Mouse (Mus musculus): ENCODE data around the gene Junb. TPM values are rescaled to one million over a fixed set of nuclear protein-coding genes. Genes with fewer than 3 reads are reported as not detected.

The Junb gene
- polyA plus RNA-seq, 1 experiment from 2014 or later = 7.6 TPM

DNA sequence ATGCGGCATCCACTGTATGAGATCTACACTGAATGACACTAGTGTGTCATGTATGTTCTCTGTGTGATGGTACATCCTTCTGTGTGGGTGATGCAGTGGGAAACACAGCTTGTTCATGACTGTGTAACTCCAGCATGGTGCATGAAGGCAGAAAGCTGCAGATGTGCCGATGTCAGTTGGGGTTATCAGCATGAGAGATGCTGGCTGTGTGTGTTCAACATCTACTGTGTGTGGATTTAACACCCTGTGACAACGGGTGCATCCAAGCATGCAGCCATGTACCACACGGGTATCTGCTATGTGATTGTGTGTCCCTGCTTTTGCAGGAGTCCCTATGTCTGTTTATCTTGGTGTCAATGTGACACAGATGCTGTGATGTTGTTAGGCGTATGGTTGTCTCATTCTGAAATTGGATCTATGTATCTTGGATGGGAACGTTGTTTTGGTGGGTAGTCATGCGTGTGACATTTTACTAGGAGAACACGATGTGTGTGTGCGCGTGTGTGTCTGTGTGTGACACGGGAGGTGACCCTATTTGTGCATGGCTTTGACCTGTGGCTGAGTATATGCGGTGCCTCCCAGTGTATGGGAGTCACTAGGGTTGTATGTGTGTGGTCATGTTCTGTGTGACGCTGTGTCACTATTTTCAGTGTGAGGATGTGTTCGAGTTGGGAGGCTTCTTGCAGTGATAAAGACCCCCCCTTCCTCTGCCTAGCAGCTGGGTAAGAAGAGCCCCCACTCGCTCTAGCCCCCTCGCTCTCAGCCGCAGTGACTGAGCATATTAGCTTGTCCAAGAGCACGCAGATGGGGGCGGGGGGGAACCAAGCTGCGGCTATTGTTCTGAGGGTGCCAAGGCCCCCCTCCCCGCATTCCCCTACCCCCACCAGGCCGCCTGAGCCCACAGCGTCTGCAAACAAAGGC is 42.2 kb downstream of the Junb start:
- H3K9me3 ChIP-seq (ENCODE audit: control insufficient read depth, low read length) = no peaks in the 10 kb centered on the region
- peaks cover 31% of the 10 kb centered on the region for H3K4me1 ChIP-seq (replicated peaks; ENCODE audit: control insufficient read depth, insufficient read depth, low read length)
- WGBS = 11% methylated on average over 23 of the region's 23 CpGs
- peak overlapping the region; percentile 93 for H3K9ac ChIP-seq (replicated peaks; ENCODE audit: low read depth, low read length)
- ATAC-seq = peak; percentile 44
- peak overlapping the region; percentile 87 for H3K27ac ChIP-seq (ENCODE audit: low read length)
- peak overlapping the region; percentile 85 for H3K4me2 ChIP-seq (ENCODE audit: low read length)
- no peaks in the 10 kb centered on the region for H3K27me3 ChIP-seq (replicated peaks; ENCODE audit: control insufficient read depth, insufficient read depth, low read length)
- H3K36me3 ChIP-seq (ENCODE audit: control insufficient read depth, insufficient read depth) = no peaks in the 10 kb centered on the region
- peak overlapping the region; percentile 83 for H3K4me3 ChIP-seq (replicated peaks; ENCODE audit: low read length)

DNA sequence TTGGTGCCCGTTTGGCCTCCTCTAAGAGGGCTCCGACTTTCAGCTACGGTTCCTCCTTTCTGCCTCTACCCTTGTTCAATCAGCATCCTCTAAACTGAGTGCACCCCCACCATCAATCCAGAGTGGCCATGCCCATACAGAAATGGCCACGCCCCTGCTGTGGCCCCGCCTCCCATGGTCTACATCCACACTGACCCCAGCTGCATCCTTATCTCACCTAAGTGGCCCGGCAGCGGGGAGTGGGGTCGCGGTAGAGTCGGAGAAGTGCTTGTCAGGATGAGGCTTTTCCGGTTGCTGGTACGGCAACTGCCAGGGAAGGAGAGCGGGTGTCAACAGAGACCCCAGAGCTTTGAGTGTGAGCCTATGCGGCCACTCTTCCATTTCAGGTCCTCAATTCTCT is 43.0 kb downstream of the Junb start:
- 14% methylated on average over 14 of the region's 14 CpGs for WGBS
- no peaks in the 10 kb centered on the region for H3K36me3 ChIP-seq (ENCODE audit: control insufficient read depth, insufficient read depth)
- ATAC-seq = no peak

DNA sequence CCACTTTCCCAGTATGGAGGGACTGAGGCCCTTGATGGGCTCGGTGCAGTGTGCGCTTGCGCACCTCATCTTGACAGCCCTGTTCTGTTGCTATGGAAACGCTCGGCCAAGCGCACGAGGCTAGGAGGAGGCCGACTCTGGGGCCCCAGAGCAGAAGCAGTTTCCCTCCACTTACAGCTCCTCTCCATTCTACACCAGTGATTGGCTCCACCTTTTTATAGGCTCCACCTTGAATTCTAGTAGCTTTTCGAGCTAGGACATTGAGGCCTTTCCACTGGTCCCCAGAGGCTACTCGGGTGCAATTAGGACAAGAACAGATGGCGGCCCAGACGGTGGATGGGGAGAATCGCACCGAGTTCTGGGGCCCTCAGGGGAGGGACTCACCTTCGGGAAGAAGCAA is 43.7 kb downstream of the Junb start:
- Histone ChIP-seq H3K4me1 (replicated peaks; ENCODE audit: control insufficient read depth, insufficient read depth, low read length) (peaks cover 31% of the 10 kb centered on the region), H3K36me3 (ENCODE audit: control insufficient read depth, insufficient read depth) (no peaks in the 10 kb centered on the region), H3K4me2 (ENCODE audit: low read length) (peak overlapping the region; percentile 85), H3K9me3 (ENCODE audit: control insufficient read depth, low read length) (no peaks in the 10 kb centered on the region), H3K4me3 (replicated peaks; ENCODE audit: low read length) (peak overlapping the region; percentile 83), H3K9ac (replicated peaks; ENCODE audit: low read depth, low read length) (peak overlapping the region; percentile 93; the same call in 1 of the 2 replicates), H3K27me3 (replicated peaks; ENCODE audit: control insufficient read depth, insufficient read depth, low read length) (no peaks in the 10 kb centered on the region), H3K27ac (ENCODE audit: low read length) (no peak overlapping the region)
- under 1% methylated on average over 15 of the region's 15 CpGs for WGBS
- ATAC-seq = peak; percentile 58

More for the DNA sequence above, 43.0 kb downstream of the Junb start:
- peak overlapping the region; percentile 24; the same call in 1 of the 2 replicates for H3K27ac ChIP-seq (ENCODE audit: low read length)
- peak overlapping the region; percentile 85 for H3K4me2 ChIP-seq (ENCODE audit: low read length)
- H3K4me3 ChIP-seq (replicated peaks; ENCODE audit: low read length) = peak overlapping the region; percentile 83
- peak overlapping the region; percentile 93 for H3K9ac ChIP-seq (replicated peaks; ENCODE audit: low read depth, low read length)
- no peaks in the 10 kb centered on the region for H3K27me3 ChIP-seq (replicated peaks; ENCODE audit: control insufficient read depth, insufficient read depth, low read length)
- H3K4me1 ChIP-seq (replicated peaks; ENCODE audit: control insufficient read depth, insufficient read depth, low read length) = peaks cover 31% of the 10 kb centered on the region
- H3K9me3 ChIP-seq (ENCODE audit: control insufficient read depth, low read length) = no peaks in the 10 kb centered on the region

DNA sequence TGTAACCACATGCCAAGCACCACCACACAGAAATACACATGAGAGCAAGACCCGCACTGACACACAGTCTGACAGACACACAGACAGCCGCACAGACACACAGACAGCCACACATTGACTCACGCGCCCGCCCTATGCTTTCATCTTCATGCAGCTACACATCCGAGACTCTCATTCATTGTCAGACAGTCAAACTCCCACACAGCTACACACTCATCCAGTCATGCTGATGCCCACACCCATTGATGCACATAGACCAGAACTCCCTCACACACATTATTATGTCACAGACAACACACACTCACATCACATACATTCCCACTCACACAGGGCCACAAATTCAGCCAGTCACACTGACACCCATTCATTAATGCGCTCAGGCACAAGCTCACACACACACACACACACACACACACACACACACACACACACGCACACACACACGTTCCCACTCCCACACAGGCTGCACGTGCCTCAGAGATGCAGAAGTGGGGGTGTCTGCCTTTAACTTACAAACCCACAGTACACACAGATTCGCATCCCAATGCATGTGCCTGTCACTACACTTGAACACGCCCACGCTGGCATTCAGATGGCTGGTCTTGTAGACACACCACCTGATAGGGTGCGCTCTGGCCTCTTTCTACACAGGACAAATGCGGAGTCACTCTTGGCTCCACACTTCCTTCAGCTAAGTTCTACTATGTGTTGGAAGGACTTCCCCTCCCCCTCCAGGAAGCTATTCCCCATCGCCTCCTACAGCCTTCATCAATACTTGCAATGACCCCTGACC is 44.6 kb downstream of the Junb start:
- no peak overlapping the region for H3K9ac ChIP-seq (replicated peaks; ENCODE audit: low read depth, low read length)
- no peak for ATAC-seq
- no peaks in the 10 kb centered on the region for H3K9me3 ChIP-seq (ENCODE audit: control insufficient read depth, low read length)
- H3K4me3 ChIP-seq (replicated peaks; ENCODE audit: low read length) = peak overlapping the region; percentile 83
- peaks cover 35% of the 10 kb centered on the region for H3K4me1 ChIP-seq (replicated peaks; ENCODE audit: control insufficient read depth, insufficient read depth, low read length)
- H3K36me3 ChIP-seq (ENCODE audit: control insufficient read depth, insufficient read depth) = no peaks in the 10 kb centered on the region
- H3K4me2 ChIP-seq (ENCODE audit: low read length) = peak overlapping the region; percentile 85
- H3K27me3 ChIP-seq (replicated peaks; ENCODE audit: control insufficient read depth, insufficient read depth, low read length) = no peaks in the 10 kb centered on the region
- no peak overlapping the region for H3K27ac ChIP-seq (ENCODE audit: low read length)
- WGBS = 87% methylated on average over 16 of the region's 16 CpGs

DNA sequence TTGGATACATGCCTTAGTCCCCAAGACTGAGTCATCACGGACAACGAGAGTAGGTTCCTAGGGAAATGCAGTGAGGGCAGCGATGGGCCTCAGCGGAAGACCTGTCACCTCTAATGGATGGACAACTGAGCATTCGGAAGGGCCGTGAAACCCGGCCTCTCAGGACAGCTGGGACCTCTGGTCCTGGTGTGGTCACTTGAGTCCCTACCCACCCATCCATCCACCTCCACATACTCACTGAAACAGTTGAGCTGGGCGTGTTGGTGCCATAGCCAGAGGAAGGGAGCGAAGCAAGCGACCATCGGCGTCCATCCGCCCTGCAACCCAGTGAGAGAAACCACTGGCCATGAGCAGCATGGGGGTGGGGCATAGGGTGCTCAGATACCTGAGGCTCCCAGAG is 47.9 kb downstream of the Junb start:
- H3K4me2 ChIP-seq (ENCODE audit: low read length) = no peak overlapping the region
- peaks cover 3% of the 10 kb centered on the region for H3K36me3 ChIP-seq (ENCODE audit: control insufficient read depth, insufficient read depth)
- no peak overlapping the region for H3K9ac ChIP-seq (replicated peaks; ENCODE audit: low read depth, low read length)
- no peak for ATAC-seq
- H3K27me3 ChIP-seq (replicated peaks; ENCODE audit: control insufficient read depth, insufficient read depth, low read length) = no peaks in the 10 kb centered on the region
- H3K4me3 ChIP-seq (replicated peaks; ENCODE audit: low read length) = no peak overlapping the region
- peaks cover 30% of the 10 kb centered on the region for H3K4me1 ChIP-seq (replicated peaks; ENCODE audit: control insufficient read depth, insufficient read depth, low read length)
- H3K27ac ChIP-seq (ENCODE audit: low read length) = no peak overlapping the region
- no peaks in the 10 kb centered on the region for H3K9me3 ChIP-seq (ENCODE audit: control insufficient read depth, low read length)
- WGBS = 95% methylated on average over 13 of the region's 13 CpGs

DNA sequence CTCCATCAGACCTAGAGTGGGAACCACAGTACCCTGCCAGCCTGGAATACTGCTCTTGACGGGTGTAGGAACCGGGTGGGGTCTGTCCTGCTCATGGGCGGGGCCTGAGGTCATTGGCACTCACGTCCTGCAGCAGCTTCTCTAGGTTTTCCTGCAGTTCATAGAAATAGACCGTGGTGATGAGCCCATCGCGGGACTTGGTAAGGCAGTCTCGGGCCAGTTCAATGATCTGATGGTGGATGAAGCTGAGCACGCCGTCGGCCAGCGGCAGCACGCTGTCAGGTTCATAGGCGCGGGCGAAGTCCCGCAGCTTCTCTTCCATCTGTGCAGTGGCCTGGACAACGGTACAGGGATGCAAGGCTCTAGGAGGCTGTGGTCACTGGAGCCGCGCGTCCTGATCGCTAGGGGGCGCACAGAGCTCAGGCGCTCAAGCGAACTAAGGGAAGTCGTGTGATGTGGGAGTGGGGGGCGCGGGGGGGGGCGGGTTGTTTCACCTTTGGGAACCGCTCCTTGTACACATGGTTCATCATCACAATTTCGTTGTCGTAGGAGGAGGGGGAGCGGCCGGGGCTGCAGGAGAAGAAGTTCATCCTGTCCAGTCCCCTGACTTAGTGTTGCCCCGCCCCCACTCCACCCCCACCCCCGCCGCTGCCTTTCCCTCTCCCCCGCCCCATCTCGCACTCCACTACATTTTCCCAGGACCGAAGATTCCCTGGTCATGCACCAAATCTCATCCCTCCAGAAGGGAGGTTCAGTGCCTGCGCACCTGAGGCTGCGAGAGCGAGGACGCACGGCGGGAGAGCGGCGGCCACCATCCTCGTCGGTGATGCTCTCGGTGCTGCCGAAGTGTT is 49.8 kb downstream of the Junb start:
- Histone ChIP-seq H3K4me3 (replicated peaks; ENCODE audit: low read length) (peak overlapping the region; percentile 35), H3K27ac (ENCODE audit: low read length) (no peak overlapping the region), H3K9me3 (ENCODE audit: control insufficient read depth, low read length) (no peaks in the 10 kb centered on the region), H3K36me3 (ENCODE audit: control insufficient read depth, insufficient read depth) (peaks cover 13% of the 10 kb centered on the region), H3K27me3 (replicated peaks; ENCODE audit: control insufficient read depth, insufficient read depth, low read length) (no peaks in the 10 kb centered on the region), H3K4me1 (replicated peaks; ENCODE audit: control insufficient read depth, insufficient read depth, low read length) (peaks cover 11% of the 10 kb centered on the region), H3K9ac (replicated peaks; ENCODE audit: low read depth, low read length) (peak overlapping the region; percentile 30; the same call in 1 of the 2 replicates), H3K4me2 (ENCODE audit: low read length) (peak overlapping the region; percentile 55)
- ATAC-seq = peak; percentile 76
- WGBS = 2% methylated on average over 51 of the region's 52 CpGs

DNA sequence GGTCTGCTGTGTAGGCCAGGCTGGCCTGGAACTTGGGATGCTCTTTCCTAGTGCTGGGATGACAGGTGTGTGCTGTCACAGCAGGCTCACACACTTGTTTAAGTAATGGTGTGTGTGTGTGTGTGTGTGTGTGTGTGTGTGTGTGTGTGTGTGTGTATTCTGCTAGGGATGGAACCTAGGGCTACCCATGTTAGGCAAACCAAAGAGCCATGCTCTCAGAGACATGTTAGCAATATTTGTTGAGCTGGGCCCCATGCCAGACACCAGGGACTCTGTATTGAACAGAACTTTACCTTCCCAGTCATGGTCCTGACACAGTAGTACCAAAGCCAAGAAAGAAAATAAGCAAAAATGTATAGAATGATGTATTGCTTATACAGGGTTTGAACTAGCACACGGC is 51.0 kb downstream of the Junb start:
- Histone ChIP-seq H3K4me1 (replicated peaks; ENCODE audit: control insufficient read depth, insufficient read depth, low read length) (peaks cover 9% of the 10 kb centered on the region), H3K9me3 (ENCODE audit: control insufficient read depth, low read length) (no peaks in the 10 kb centered on the region), H3K4me3 (replicated peaks; ENCODE audit: low read length) (no peak overlapping the region), H3K4me2 (ENCODE audit: low read length) (no peak overlapping the region), H3K9ac (replicated peaks; ENCODE audit: low read depth, low read length) (no peak overlapping the region), H3K27me3 (replicated peaks; ENCODE audit: control insufficient read depth, insufficient read depth, low read length) (no peaks in the 10 kb centered on the region), H3K36me3 (ENCODE audit: control insufficient read depth, insufficient read depth) (peaks cover 15% of the 10 kb centered on the region), H3K27ac (ENCODE audit: low read length) (no peak overlapping the region)
- 97% methylated on average over 1 of the region's 1 CpGs for WGBS
- ATAC-seq = no peak

DNA sequence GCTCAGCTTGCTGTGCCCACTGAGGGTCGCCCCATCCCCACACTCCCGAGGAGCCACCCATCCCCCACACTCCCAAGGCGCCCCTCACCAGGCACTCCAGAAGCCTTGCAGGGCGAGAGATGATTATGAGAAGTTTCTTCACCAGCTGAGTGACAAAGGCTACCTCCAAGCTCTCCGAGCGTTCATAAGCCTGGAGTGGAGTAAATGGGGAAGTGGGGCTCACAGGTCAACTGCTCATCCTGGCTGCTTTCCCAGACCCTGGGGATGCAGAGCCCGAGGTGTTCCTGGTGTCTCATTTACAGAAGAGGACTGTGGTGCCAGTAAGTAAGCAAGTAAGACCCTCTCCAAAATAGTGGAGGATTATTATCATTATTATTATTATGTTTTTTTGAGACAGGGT is 53.0 kb downstream of the Junb start:
- Histone ChIP-seq H3K9ac (replicated peaks; ENCODE audit: low read depth, low read length) (no peak overlapping the region), H3K27ac (ENCODE audit: low read length) (no peak overlapping the region), H3K9me3 (ENCODE audit: control insufficient read depth, low read length) (no peaks in the 10 kb centered on the region), H3K36me3 (ENCODE audit: control insufficient read depth, insufficient read depth) (peaks cover 33% of the 10 kb centered on the region), H3K4me1 (replicated peaks; ENCODE audit: control insufficient read depth, insufficient read depth, low read length) (peaks cover 9% of the 10 kb centered on the region), H3K27me3 (replicated peaks; ENCODE audit: control insufficient read depth, insufficient read depth, low read length) (no peaks in the 10 kb centered on the region), H3K4me2 (ENCODE audit: low read length) (no peak overlapping the region), H3K4me3 (replicated peaks; ENCODE audit: low read length) (no peak overlapping the region)
- no peak for ATAC-seq
- 76% methylated on average over 7 of the region's 7 CpGs for WGBS

Data from forebrain, embryonic 16.5 days (tissue).